Mouse (Mus musculus) forebrain, embryonic 14.5 days (tissue): ENCODE results near the gene Cyyr1. TPM values are rescaled to one million over a fixed set of nuclear protein-coding genes. Genes with fewer than 3 reads are reported as not detected.
"Not testable (repeated sequence)": the region's sequence is repeated elsewhere in the genome, so short reads cannot be mapped to it uniquely, and the experiment has no call there.

ENCODE experiments used
- ATAC-seq: fragments of 200-750 bp; cut with Nextera tagmentation; 2 replicates; pipeline ENCODE4 v1.8.0; 2017; ENCODE audit warnings: mild to moderate bottlenecking, moderate library complexity
- DNase-seq: peaks from one replicate; pipeline ENCODE4 v3.0.0-alpha.2; 2015; ENCODE audit warnings: low spot score
- H3K27ac ChIP-seq: fragments of 300-500 bp; sonication (generic); 2 replicates; pipeline ENCODE4 v1.5.1; 2014; ENCODE audit warnings: low read depth, mild to moderate bottlenecking, control low read depth, low read length, moderate library complexity
- H3K27me3 ChIP-seq: fragments of 300-500 bp; sonication (generic); replicated peaks from 2 replicates; pipeline ENCODE4 v1.6.1; 2014; ENCODE audit warnings: low read length, control low read depth, mixed read lengths; ENCODE audit not compliant: control insufficient read depth, insufficient read depth
- H3K36me3 ChIP-seq: fragments of 300-500 bp; sonication (generic); 2 replicates; pipeline ENCODE4 v1.6.1; 2014; ENCODE audit warnings: low read length, control low read depth; ENCODE audit not compliant: control insufficient read depth, insufficient read depth
- H3K4me1 ChIP-seq: fragments of 300-500 bp; sonication (generic); 2 replicates; pipeline ENCODE4 v1.6.1; 2014; ENCODE audit warnings: antibody characterized with exemption, low read length, control low read depth; ENCODE audit not compliant: control insufficient read depth, insufficient read depth
- H3K4me2 ChIP-seq: fragments of 300-500 bp; sonication (generic); 2 replicates; pipeline ENCODE4 v1.6.1; 2014; ENCODE audit warnings: mild to moderate bottlenecking, control low read depth, low read length
- H3K4me3 ChIP-seq: fragments of 300-500 bp; sonication (generic); 2 replicates; pipeline ENCODE4 v1.5.1; 2014; ENCODE audit warnings: low read depth, low read length, control low read depth
- H3K9ac ChIP-seq: fragments of 300-500 bp; sonication (generic); 2 replicates; pipeline ENCODE4 v1.6.1; 2014; ENCODE audit warnings: mild to moderate bottlenecking, low read length, control low read depth, moderate library complexity
- H3K9me3 ChIP-seq: fragments of 300-500 bp; sonication (generic); replicated peaks from 2 replicates; pipeline ENCODE4 v1.6.1; 2016; ENCODE audit warnings: low read length, control low read depth, mixed read lengths; ENCODE audit not compliant: control insufficient read depth
- WGBS: fragments of 180-500 bp; shearing (Covaris S2); extraction: QIAGEN DNeasy Blood & Tissue Kit; methylation state at CpG from one replicate; pipeline ENCODE4 v1.1.7; 2014; 5-methylcytosine and 5-hydroxymethylcytosine counted together
- polyA plus RNA-seq: library from polyadenylated mRNA; unstranded; fragments of >200 nt; fragmentation: Nextera tagmentation; extraction: Ambion mirVana; gene quantifications from 2 replicates; pipeline ENCODE4 v1.2.1, GENCODE M21; 2014

Gene Cyyr1
- 1.5 and 2.1 TPM in 2 replicates for polyA plus RNA-seq

DNA sequence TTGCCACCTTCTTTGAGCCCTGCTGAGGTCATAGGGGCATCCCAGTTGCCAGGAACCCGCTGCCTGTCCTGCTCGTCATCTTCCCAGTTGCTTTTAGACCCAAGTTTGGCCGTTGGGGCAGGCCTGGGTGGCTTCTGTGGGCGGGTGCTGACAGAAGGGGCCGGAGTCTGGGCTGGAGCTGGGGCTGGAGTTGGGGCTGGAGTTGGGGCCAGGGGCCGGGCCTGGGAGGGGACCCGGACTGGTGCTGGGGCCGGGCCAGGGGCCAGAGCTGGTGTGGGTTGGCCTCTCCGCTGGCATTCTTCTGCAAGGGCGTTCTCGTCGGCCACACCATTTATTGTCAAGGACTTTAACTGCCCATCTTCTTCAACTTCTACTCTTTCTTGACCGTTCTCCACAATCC is at the start of gene Cyyr1:
Cyyr1 (minus strand) TSS at position 101 of the 400 bp plus-strand sequence.
- H3K4me1 ChIP-seq, H3K4me2 ChIP-seq, H3K27me3 ChIP-seq, H3K36me3 ChIP-seq, H3K9ac ChIP-seq, H3K27ac ChIP-seq, H3K9me3 ChIP-seq, ATAC-seq, DNase-seq, H3K4me3 ChIP-seq: not testable (repeated sequence)
- WGBS = 90% methylated on average over 8 of the region's 13 CpGs

DNA sequence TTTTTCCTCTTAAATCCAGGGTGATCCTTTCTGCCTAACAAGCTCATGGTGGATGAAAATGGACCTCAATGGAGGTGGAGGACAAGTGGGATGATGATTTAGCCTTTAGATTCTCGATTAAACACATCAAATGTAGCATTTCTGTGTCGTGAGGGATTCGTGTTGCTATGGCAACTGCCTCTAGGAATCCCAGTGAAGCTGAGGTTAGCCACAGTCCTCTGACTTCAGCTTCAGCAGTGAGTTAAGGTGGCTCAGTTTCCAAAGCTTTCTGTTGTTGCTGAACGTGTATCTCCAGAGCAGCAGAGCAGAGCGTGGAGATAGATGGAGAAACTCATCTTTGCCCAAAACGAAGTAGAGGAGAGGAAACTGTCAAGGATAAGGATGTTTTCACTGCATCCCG is 35.6 kb upstream of the Cyyr1 start:
- Histone ChIP-seq H3K9me3 (no peaks in the 10 kb centered on the region), H3K36me3 (no peaks in the 10 kb centered on the region), H3K9ac (no peak overlapping the region), H3K4me3 (no peak overlapping the region), H3K4me2 (no peak overlapping the region), H3K27ac (no peak overlapping the region), H3K4me1 (no peaks in the 10 kb centered on the region), H3K27me3 (no peaks in the 10 kb centered on the region)
- DNase-seq (peak; percentile 50), ATAC-seq (no peak)
- WGBS = 65% methylated on average over 7 of the region's 7 CpGs

DNA sequence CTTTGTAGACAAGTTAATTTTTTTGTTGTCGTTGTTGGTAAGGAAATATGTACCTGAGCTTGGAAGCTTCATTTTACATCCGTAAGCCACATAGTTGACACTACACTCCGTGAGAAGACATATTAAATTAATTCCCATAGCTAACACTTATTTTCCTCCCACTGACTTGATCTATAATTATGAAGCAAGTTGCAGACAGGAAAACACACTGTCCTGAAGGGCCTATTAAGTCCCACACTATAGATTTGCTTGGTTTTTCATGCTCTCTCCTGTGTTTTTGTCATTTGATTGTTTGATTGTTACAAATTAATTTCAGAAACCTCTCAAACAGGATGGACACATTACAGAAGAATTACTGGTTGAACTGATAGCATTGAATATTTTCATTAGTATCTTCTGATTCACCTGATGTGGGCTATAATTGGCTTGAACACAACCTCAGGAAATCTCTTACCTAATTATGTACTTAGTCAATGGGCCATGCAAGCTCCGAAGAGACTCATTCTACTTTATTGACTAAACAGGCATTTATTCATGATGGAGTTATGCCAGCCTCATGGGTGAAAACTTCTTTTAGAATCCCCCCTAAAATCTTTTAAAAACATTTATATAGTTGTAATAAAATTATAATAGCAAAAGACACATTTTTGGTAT is 34.5 kb upstream of the Cyyr1 start:
- Histone ChIP-seq H3K9ac (no peak overlapping the region), H3K9me3 (no peaks in the 10 kb centered on the region), H3K4me1 (no peaks in the 10 kb centered on the region), H3K27me3 (no peaks in the 10 kb centered on the region), H3K4me2 (no peak overlapping the region), H3K4me3 (no peak overlapping the region), H3K27ac (no peak overlapping the region), H3K36me3 (no peaks in the 10 kb centered on the region)
- DNase-seq (no peak), ATAC-seq (no peak)
- WGBS = 87% methylated on average over 4 of the region's 4 CpGs

GRCm38 (mm10) chr16:85566474-85566873 is 13.3 kb upstream of the Cyyr1 start:
- Histone ChIP-seq H3K4me3 (no peak overlapping the region), H3K9ac (no peak overlapping the region), H3K4me2 (no peak overlapping the region), H3K9me3 (no peaks in the 10 kb centered on the region), H3K4me1 (no peaks in the 10 kb centered on the region), H3K27ac (no peak overlapping the region), H3K36me3 (no peaks in the 10 kb centered on the region), H3K27me3 (no peaks in the 10 kb centered on the region)
- DNase-seq (no peak), ATAC-seq (no peak)
- 88% methylated on average over 5 of the region's 5 CpGs for WGBS

- Histone ChIP-seq H3K4me1 (peaks cover 8% of the 10 kb centered on the region; the same call in 1 of the 2 replicates), H3K9me3 (no peaks in the 10 kb centered on the region), H3K9ac (no peak overlapping the region), H3K4me2 (no peak overlapping the region), H3K27ac (no peak overlapping the region), H3K36me3 (no peaks in the 10 kb centered on the region), H3K4me3 (no peak overlapping the region), H3K27me3 (no peaks in the 10 kb centered on the region)
- DNase-seq (no peak), ATAC-seq (no peak)
- 53% methylated on average over 8 of the region's 8 CpGs for WGBS
These were observed 641 bp upstream of the Cyyr1 start for GRCm38 (mm10) chr16:85553838-85554237.

DNA sequence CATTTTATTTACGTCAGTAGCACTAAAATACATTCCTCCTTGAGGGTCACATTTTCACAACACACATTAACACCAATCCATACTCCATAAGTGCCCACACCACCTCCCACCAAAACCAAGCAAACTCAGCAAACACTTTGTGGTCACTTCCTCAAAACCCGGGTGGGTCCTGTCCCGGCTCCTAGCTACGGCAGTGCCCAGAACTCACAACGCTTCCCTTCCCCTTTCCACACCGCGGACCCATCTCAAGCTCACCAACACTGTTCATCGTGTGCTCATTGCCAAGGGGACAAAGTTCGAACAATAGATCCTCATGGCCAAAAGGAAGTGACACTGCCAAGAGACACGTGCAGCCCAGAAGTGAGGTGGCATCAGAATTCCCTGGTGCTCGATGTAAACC is 1.2 kb downstream of the Cyyr1 start:
- not testable (repeated sequence) for H3K9ac ChIP-seq, DNase-seq, H3K27me3 ChIP-seq, H3K4me1 ChIP-seq, H3K4me3 ChIP-seq, H3K27ac ChIP-seq, H3K36me3 ChIP-seq, H3K4me2 ChIP-seq, ATAC-seq, H3K9me3 ChIP-seq
- 100% methylated on average over 1 of the region's 11 CpGs for WGBS

- DNase-seq (no peak), ATAC-seq (peak; percentile 59)
- Histone ChIP-seq H3K4me1 (peaks cover 8% of the 10 kb centered on the region; the same call in 1 of the 2 replicates), H3K4me3 (peak overlapping the region; percentile 33), H3K27me3 (no peaks in the 10 kb centered on the region), H3K27ac (no peak overlapping the region), H3K9me3 (no peaks in the 10 kb centered on the region), H3K4me2 (peak overlapping the region; percentile 51), H3K9ac (peak overlapping the region; percentile 58), H3K36me3 (no peaks in the 10 kb centered on the region)
- 2% methylated on average over 25 of the region's 25 CpGs for WGBS
These were observed 3.1 kb downstream of the Cyyr1 start for GRCm38 (mm10) chr16:85549971-85550567.

DNA sequence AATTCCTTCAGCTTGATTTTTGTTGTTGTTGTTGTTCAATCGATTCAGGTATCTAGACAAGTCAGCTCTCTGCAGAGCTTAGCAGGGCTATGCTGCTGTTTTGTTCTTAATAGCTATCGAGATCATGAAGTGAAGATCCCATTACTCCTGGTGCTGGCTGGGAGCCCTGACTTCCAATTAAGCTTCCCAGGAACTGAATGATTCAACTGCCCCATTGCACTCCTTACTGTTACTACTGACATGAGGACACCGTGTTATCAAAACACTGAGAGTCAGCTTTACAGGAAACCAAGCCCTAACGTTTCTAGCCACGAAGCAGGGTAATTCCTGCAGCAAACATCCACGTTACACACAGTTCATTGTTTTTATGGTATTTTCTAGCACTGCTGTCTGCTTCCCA is 6.7 kb downstream of the Cyyr1 start:
- no peak for DNase-seq
- no peak for ATAC-seq
- Histone ChIP-seq H3K27ac (no peak overlapping the region), H3K9me3 (no peaks in the 10 kb centered on the region), H3K4me1 (peaks cover 8% of the 10 kb centered on the region; the same call in 1 of the 2 replicates), H3K27me3 (no peaks in the 10 kb centered on the region), H3K4me3 (no peak overlapping the region), H3K4me2 (no peak overlapping the region), H3K9ac (no peak overlapping the region), H3K36me3 (no peaks in the 10 kb centered on the region)
- 74% methylated on average over 6 of the region's 6 CpGs for WGBS

DNA sequence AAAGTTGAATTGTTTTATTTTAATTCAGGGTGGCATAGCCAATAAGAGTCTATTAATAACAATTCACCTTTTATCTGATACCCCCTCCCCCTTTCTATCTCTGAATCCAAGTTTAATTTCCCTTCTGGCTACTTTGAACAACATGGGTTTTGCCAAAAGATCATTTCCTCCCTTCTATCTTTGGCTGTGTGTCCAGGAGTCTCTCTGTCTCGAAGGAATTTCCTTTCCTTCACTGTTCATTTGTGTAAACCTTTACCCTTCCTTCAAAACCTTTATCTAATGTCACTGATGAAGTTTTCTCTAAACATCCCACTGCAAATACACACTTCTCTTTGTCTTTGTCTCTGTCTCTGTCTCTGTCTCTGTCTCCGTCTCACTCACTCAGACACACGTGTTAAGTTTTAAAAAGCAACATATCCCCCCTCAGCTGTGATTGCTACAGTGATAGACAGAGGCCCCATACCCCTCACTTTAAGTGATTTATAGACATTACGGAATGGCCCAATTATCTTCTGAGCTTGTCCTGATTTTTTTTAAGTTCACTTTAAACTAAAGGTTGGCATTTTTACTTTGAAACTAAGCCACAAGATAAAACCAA is 11.4 kb downstream of the Cyyr1 start:
- H3K36me3 ChIP-seq = no peaks in the 10 kb centered on the region
- no peaks in the 10 kb centered on the region for H3K4me1 ChIP-seq
- 84% methylated on average over 4 of the region's 4 CpGs for WGBS
- no peak overlapping the region for H3K27ac ChIP-seq
- DNase-seq = no peak
- ATAC-seq = no peak
- no peak overlapping the region for H3K9ac ChIP-seq
- H3K9me3 ChIP-seq = no peaks in the 10 kb centered on the region
- H3K4me2 ChIP-seq = no peak overlapping the region
- no peak overlapping the region for H3K4me3 ChIP-seq
- H3K27me3 ChIP-seq = no peaks in the 10 kb centered on the region
